Mouse (Mus musculus): ENCODE measurements around the gene Snx19. TPM values are rescaled to one million over a fixed set of nuclear protein-coding genes. Genes with fewer than 3 reads are reported as not detected.

Gene Snx19
- polyA plus RNA-seq, 1 experiment from 2014 or later = 14.1 TPM

DNA sequence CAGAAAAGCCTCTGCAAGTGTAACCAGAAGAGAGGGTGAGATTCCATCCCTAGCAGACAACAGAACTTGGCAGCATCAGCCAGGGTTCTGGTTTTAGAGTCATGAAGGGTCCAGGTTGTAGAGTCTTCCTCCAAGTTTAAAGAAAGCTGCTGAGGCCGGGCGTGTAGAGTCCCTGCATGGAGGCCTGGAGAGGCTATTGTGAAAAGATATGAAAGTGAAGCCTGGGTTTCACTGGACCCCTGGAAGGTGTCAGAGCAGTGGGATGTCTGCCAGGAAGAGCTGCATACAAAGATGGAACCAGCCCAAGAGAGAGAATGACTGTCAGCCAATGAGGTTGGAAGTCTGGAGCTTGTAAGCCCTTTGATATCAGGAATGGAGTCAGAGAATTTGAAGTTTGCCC is 67.5 kb downstream of the Snx19 start:
- no peaks in the 10 kb centered on the region for H3K4me1 ChIP-seq (replicated peaks; ENCODE audit: insufficient read depth, low read length)
- no peak overlapping the region for H3K4me3 ChIP-seq (replicated peaks; ENCODE audit: low read depth, low read length)
- H3K36me3 ChIP-seq (ENCODE audit: insufficient read depth, low read length) = no peaks in the 10 kb centered on the region
- DNase-seq (ENCODE audit: low spot score) = no peak
- H3K9ac ChIP-seq (ENCODE audit: low read depth, low read length) = no peak overlapping the region
- no peak for ATAC-seq (replicated peaks; ENCODE audit: low FRiP score, low read depth)
- H3K27ac ChIP-seq = no peak overlapping the region
- no peaks in the 10 kb centered on the region for H3K27me3 ChIP-seq (ENCODE audit: insufficient read depth, low read length)
- H3K4me2 ChIP-seq (ENCODE audit: low read length) = no peak overlapping the region
- no peak for TF ChIP-seq CTCF (IDR thresholded peaks at IDR 0.05; ENCODE audit: low read depth)
- H3K9me3 ChIP-seq (replicated peaks; ENCODE audit: low read length) = no peaks in the 10 kb centered on the region
- WGBS = 90% methylated on average over 2 of the region's 2 CpGs

DNA sequence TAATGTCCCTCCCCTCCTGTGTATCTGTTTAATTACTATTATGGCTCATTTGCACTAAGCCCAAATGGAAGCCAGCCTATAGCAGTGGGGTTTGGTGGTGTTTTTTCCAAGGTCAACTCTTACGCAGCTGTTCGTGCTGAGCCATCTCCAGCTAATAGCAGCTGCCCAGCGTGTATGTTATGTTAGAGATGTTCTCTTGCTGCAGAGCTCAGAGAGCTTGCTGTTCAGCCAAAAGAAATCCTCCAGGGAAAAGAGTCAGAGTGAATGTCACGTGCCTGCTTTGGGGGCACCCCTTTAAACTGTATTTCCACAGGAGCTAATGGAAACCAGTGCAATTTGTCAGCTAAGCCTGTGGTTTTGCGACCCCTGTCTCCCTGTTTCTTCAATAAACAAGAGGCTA is 82.1 kb downstream of the Snx19 start:
- no peaks in the 10 kb centered on the region for H3K27me3 ChIP-seq (ENCODE audit: insufficient read depth, low read length)
- no peak overlapping the region for H3K4me3 ChIP-seq (replicated peaks; ENCODE audit: low read depth, low read length)
- ATAC-seq (replicated peaks; ENCODE audit: low FRiP score, low read depth) = no peak
- H3K36me3 ChIP-seq (ENCODE audit: insufficient read depth, low read length) = no peaks in the 10 kb centered on the region
- H3K4me2 ChIP-seq (ENCODE audit: low read length) = no peak overlapping the region
- WGBS = 58% methylated on average over 5 of the region's 5 CpGs
- no peaks in the 10 kb centered on the region for H3K4me1 ChIP-seq (replicated peaks; ENCODE audit: insufficient read depth, low read length)
- no peak for DNase-seq (ENCODE audit: low spot score)
- TF ChIP-seq CTCF (IDR thresholded peaks at IDR 0.05; ENCODE audit: low read depth) = no peak
- no peak overlapping the region for H3K27ac ChIP-seq
- H3K9ac ChIP-seq (ENCODE audit: low read depth, low read length) = no peak overlapping the region
- no peaks in the 10 kb centered on the region for H3K9me3 ChIP-seq (replicated peaks; ENCODE audit: low read length)

DNA sequence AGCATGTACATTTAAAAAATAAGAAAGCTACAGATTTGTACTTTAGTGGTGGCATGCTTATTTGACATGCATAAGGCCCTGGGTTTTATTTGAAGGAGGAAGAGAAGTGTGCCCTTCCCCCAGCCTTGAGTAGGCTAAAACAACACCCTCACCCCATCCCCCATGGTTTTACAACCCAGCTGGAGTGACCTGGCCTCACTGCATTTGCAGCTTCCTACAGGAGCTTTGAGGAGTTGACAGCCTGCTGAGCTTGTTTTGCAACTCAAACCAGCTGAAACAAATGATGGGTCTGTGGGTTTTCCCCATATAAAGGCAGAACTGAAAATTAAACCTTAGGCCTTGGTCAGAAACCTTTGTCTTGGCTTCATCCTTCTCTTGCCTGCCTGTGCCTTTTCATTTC is 89.0 kb downstream of the Snx19 start:
- no peak for TF ChIP-seq CTCF (IDR thresholded peaks at IDR 0.05; ENCODE audit: low read depth)
- no peaks in the 10 kb centered on the region for H3K9me3 ChIP-seq (replicated peaks; ENCODE audit: low read length)
- no peak overlapping the region for H3K4me2 ChIP-seq (ENCODE audit: low read length)
- no peaks in the 10 kb centered on the region for H3K4me1 ChIP-seq (replicated peaks; ENCODE audit: insufficient read depth, low read length)
- DNase-seq (ENCODE audit: low spot score) (no peak), ATAC-seq (replicated peaks; ENCODE audit: low FRiP score, low read depth) (no peak)
- no peak overlapping the region for H3K4me3 ChIP-seq (replicated peaks; ENCODE audit: low read depth, low read length)
- no peak overlapping the region for H3K9ac ChIP-seq (ENCODE audit: low read depth, low read length)
- H3K27ac ChIP-seq = no peak overlapping the region
- no peaks in the 10 kb centered on the region for H3K27me3 ChIP-seq (ENCODE audit: insufficient read depth, low read length)
- H3K36me3 ChIP-seq (ENCODE audit: insufficient read depth, low read length) = no peaks in the 10 kb centered on the region

Data from kidney, postnatal 0 days (tissue).